Mouse (Mus musculus) heart, postnatal 0 days (tissue): ENCODE measurements around the gene Kirrel2.

Experiments
- CTCF ChIP-seq: IDR thresholded peaks from 2 replicates; pipeline ENCODE4 v1.5.1; 2016; ENCODE audit warnings: antibody characterized with exemption, control low read depth, low read depth
- EP300 ChIP-seq: IDR thresholded peaks from 2 replicates; pipeline ENCODE4 v1.6.1; 2016; ENCODE audit warnings: antibody characterized with exemption, low read depth

GRCm38 (mm10) chr7:30477415-30478381, 20.2 kb upstream of the Kirrel2 start:
- TF ChIP-seq CTCF: no peak
- TF ChIP-seq EP300: no peak
